Mouse (Mus musculus) liver, adult 2 months (tissue): Measurements from ENCODE around the gene Birc2. TPM values are rescaled to one million over a fixed set of nuclear protein-coding genes. Genes with fewer than 3 reads are reported as not detected.

ENCODE experiments used
- DNase-seq: peaks from one replicate; pipeline ENCODE4 v3.0.0-alpha.2; 2011; ENCODE audit warnings: low read depth, low spot score; ENCODE audit errors: extremely low read depth
- H3K27ac ChIP-seq: fragments of 200-500 bp; replicated peaks from 2 replicates; pipeline ENCODE4 v1.5.1; 2012; ENCODE audit warnings: low read depth, mild to moderate bottlenecking, control low read depth, inconsistent platforms, low read length; ENCODE audit not compliant: insufficient read depth
- H3K27me3 ChIP-seq: fragments of 200-500 bp; 2 replicates; pipeline ENCODE4 v1.6.1; 2012; ENCODE audit warnings: mild to moderate bottlenecking, moderate library complexity, low read length, inconsistent platforms; ENCODE audit not compliant: control insufficient read depth, insufficient read depth
- H3K36me3 ChIP-seq: fragments of 200-500 bp; 2 replicates; pipeline ENCODE4 v1.6.1; 2012; ENCODE audit warnings: low read length, inconsistent platforms; ENCODE audit not compliant: control insufficient read depth, insufficient read depth
- H3K4me1 ChIP-seq: fragments of 200-500 bp; 2 replicates; pipeline ENCODE4 v1.6.1; 2011; ENCODE audit warnings: low read length; ENCODE audit not compliant: control insufficient read depth, insufficient read depth
- H3K4me3 ChIP-seq: fragments of 200-500 bp; 2 replicates; pipeline ENCODE4 v1.5.1; 2011; ENCODE audit warnings: low read depth, mild to moderate bottlenecking, control low read depth, low read length, moderate library complexity; ENCODE audit not compliant: insufficient read depth
- H3K79me2 ChIP-seq: fragments of 200-500 bp; 2 replicates; pipeline ENCODE4 v1.6.1; 2012; ENCODE audit warnings: inconsistent platforms, mild to moderate bottlenecking, low read length, moderate library complexity; ENCODE audit not compliant: control insufficient read depth, insufficient read depth
- H3K9ac ChIP-seq: fragments of 200-500 bp; 2 replicates; pipeline ENCODE4 v1.6.1; 2012; ENCODE audit warnings: low read depth, mild to moderate bottlenecking, control low read depth, inconsistent platforms, low read length
- CTCF ChIP-seq: fragments of 200-500 bp; IDR thresholded peaks from 2 replicates; pipeline ENCODE4 v1.5.1; 2011; ENCODE audit warnings: low read depth, low read length, control low read depth
- POLR2A ChIP-seq: fragments of 200-500 bp; IDR thresholded peaks from 2 replicates; pipeline ENCODE4 v1.6.1; 2011; ENCODE audit warnings: low read length, control low read depth; ENCODE audit not compliant: insufficient read depth; ENCODE audit errors: extremely low read depth
- WGBS: fragments of 180-500 bp; shearing (Covaris S2); methylation state at CpG from one replicate; pipeline ENCODE4 v1.1.7; 2018; 5-methylcytosine and 5-hydroxymethylcytosine counted together
- polyA plus RNA-seq: library from polyadenylated mRNA; depleted of rRNA; stranded (reverse); fragments of >200 nt; gene quantifications from 2 replicates; pipeline ENCODE4 v1.2.3, GENCODE M21; 2012; rRNA removed
- total RNA-seq: library from RNA; depleted of rRNA; stranded (reverse); fragments of >200 nt; gene quantifications from 2 replicates; pipeline ENCODE4 v1.2.3, GENCODE M21; 2014; rRNA removed

Birc2 gene
- total RNA-seq (25.4 and 28.8 TPM in 2 replicates), polyA plus RNA-seq (9.7 and 10.8 TPM in 2 replicates)

DNA sequence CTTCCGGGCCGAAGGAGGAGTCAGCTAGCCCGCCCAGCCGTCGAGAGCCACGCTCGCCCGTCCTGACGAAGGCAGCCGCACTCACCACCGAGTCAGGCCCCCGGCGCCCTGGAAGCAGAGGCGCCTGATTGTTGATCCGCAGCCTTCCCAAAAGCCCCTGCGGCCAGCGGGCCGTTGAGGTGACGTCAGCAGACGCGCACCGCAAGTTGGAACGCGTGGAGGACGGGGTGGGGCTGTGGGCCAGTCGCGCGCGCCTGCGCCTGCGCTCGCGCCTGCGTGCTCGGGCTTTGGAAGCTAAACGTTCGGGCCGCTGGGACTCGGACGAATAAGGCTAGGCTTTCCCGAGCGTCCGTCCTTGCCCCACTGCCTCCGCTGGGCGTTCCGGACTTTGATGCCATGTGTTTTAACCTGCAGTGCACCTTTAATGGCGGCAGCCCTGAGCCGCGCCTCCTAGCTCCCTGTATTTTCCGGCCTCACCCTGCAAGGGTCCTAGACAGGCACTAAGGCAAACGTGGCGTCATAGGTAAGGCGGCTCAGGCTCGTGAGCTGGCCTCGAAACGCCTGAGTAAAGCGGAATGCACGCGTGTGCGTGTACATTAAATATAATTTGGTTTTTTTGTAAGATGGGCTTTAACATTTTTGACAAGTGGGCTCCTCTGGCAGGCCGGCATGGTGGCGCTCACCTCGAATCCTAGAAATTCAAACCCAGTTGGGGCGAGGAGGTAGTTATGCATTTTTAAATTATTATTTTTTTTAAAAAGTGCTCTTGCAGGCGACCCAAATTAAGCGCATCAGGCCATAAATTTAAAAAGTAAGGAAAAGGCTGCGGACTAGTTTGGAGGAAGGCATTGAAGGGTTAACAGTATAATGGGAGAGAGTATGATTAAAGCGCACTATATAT, at the start of gene Birc2:
TSS of gene Birc2 (minus strand) at position 160 of the 901 bp plus-strand sequence.
- H3K4me3 ChIP-seq, result peak within 1 kb of the TSS; percentile 62
- H3K27me3 ChIP-seq, result no peaks in the 10 kb centered on the region
- H3K27ac ChIP-seq, result peak within 1 kb of the TSS; percentile 90
- peaks cover 3% of the 10 kb centered on the region; the same call in 1 of the 2 replicates for H3K79me2 ChIP-seq
- H3K9ac ChIP-seq, result peak within 1 kb of the TSS; percentile 72
- H3K36me3 ChIP-seq, result peaks cover 10% of the 10 kb centered on the region
- H3K4me1 ChIP-seq, result peaks cover 8% of the 10 kb centered on the region
- WGBS, result under 1% methylated on average over 68 of the region's 68 CpGs
- peak; percentile 93 for DNase-seq
- TF ChIP-seq CTCF, result no peak
- TF ChIP-seq POLR2A, result peak; percentile 76

DNA sequence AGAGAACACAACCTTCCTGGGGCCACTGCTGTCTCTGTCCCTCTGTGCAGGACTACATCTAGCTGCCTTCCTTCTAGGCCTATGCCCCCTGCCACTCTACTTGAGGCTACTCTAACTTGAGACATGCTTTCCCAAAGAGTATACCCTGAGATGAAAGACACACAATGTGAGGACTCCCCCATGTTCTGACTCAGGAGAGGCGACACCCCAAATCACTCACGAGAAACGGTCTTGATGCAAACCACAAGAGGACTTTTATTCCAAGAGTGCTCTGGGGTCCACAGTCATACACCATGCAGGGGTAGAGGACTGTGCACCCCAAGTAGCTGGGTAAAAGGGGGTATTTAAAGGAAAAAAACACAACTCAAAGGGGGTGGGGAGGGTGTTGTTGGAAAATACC, 47.5 kb upstream of the Birc2 start:
- no peak for TF ChIP-seq POLR2A
- TF ChIP-seq CTCF, result no peak
- 97% methylated on average over 3 of the region's 3 CpGs for WGBS
- DNase-seq, result no peak
- Histone ChIP-seq H3K27ac (no peak overlapping the region), H3K27me3 (no peaks in the 10 kb centered on the region), H3K4me3 (no peak overlapping the region), H3K79me2 (no peaks in the 10 kb centered on the region), H3K9ac (no peak overlapping the region), H3K36me3 (no peaks in the 10 kb centered on the region), H3K4me1 (no peaks in the 10 kb centered on the region)

DNA sequence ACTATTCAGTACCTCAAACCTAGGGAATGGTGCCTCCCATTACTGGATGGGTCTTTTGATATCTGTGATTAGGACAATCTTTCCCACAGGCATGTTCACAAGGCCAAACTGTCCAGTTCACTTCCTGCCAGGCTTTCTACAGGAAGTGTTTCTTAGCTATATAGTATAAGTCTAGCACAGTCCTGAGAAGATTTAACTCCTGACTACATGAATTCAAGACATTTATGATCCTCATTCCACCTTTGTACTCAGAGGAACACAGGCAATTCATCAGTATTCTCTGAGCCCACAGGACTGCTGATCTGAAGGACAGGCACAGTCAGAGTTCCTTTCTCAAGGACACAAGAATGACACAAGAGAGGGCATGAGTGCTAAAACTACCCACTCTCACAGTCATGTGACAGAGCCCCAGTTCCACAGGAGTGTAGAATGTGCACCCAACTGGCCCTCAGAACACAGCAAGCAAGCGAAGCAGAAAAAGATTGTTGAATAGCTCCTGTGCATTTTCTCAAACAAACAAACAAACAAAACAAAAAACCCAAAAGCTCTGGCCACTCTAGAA, 45.5 kb upstream of the Birc2 start:
- no peaks in the 10 kb centered on the region for H3K4me1 ChIP-seq
- 93% methylated on average over 1 of the region's 1 CpGs for WGBS
- H3K27me3 ChIP-seq, result no peaks in the 10 kb centered on the region
- no peaks in the 10 kb centered on the region for H3K79me2 ChIP-seq
- no peak for TF ChIP-seq CTCF
- TF ChIP-seq POLR2A, result no peak
- no peak overlapping the region for H3K9ac ChIP-seq
- no peak overlapping the region for H3K4me3 ChIP-seq
- no peak for DNase-seq
- H3K36me3 ChIP-seq, result no peaks in the 10 kb centered on the region
- H3K27ac ChIP-seq, result no peak overlapping the region

DNA sequence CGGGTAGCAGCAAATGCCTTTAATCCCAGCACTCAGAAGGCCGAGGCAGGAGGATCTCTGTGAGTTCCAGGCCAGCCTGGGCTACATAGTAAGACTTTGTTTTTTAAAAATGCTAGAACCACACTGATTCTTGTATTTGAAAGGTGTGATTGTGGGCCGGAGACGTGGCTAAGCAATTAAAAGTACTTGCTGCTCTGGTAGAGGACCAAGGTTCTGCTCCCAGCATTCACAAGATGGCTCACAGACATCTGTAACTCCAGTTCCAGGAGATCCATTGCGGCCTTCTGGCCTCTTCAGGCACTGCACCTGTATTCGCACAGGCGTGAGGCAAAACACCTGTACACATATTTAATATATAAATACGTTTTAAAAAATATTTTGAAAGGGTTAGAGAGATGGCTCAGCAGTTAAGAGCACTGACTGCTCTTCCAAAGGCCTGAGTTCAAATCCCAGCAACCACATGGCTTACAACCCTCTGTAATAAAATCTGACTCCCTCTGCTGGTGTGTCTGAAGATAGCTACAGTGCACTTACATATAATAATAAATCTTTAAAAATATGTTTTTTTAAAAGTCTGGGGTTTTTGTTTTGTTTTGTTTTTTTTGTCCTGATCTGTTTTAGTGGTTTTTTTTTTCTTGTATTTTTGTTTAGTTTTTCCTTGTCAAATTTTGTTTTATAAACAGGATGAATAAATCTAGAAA, 36.8 kb upstream of the Birc2 start:
- H3K79me2 ChIP-seq, result peaks cover 8% of the 10 kb centered on the region; the same call in 1 of the 2 replicates
- no peaks in the 10 kb centered on the region for H3K36me3 ChIP-seq
- WGBS, result 95% methylated on average over 8 of the region's 8 CpGs
- H3K27ac ChIP-seq, result peak overlapping the region; percentile 94
- no peak overlapping the region; the same call in 1 of the 2 replicates for H3K4me3 ChIP-seq
- no peak overlapping the region; the same call in 1 of the 2 replicates for H3K9ac ChIP-seq
- TF ChIP-seq CTCF, result no peak
- TF ChIP-seq POLR2A, result no peak
- peaks cover 18% of the 10 kb centered on the region for H3K4me1 ChIP-seq
- H3K27me3 ChIP-seq, result no peaks in the 10 kb centered on the region
- no peak for DNase-seq

DNA sequence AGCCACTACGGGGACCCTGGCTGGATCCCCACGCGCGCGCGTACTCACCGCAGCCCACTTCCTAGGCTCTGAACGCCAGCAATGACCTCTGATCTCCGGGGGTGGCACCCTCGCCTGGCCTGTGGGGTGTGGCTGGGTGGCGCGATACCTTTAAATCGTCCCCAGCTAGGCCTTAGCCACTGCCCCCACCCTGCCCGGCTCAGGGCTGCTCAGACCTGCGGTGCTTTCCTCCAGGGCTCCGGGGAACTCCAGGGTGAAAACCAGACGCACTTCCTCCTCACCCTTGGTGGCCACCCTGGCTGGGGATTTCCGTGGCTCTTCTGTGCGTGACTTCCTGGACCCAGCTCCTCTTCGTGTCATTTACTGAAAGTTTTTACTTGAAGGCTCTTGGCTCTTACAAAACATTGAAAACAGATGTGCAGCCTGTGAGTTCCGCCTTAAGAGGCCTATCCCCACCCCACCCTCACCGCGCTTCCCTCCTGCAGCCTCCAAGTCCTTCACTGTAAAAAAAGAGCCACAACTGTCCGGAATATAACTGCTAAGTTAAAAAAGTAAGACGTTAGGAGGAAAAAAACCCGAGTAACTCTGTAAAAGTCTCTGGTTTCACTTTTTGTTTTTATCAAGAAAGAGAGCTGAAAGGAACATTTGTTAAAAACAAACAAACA, 36.0 kb upstream of the Birc2 start, which contains the start of gene Birc3:
TSS of gene Birc3 (minus strand) at position 412 of the 665 bp plus-strand sequence.
- Histone ChIP-seq H3K9ac (peak within 1 kb of the TSS; percentile 85), H3K27ac (peak within 1 kb of the TSS; percentile 94), H3K36me3 (no peaks in the 10 kb centered on the region), H3K4me1 (peaks cover 19% of the 10 kb centered on the region), H3K79me2 (peaks cover 9% of the 10 kb centered on the region; the same call in 1 of the 2 replicates), H3K4me3 (peak within 1 kb of the TSS; percentile 89), H3K27me3 (no peaks in the 10 kb centered on the region)
- under 1% methylated on average over 26 of the region's 26 CpGs for WGBS
- peak; percentile 1; the same call in 1 of the 2 replicates for TF ChIP-seq CTCF
- peak; percentile 83 for TF ChIP-seq POLR2A
- DNase-seq, result peak; percentile 82
